Mouse (Mus musculus) spleen, adult 2 months (tissue): ENCODE data around the gene Csrp3. TPM values are rescaled to one million over a fixed set of nuclear protein-coding genes. Genes with fewer than 3 reads are reported as not detected.

Source experiments
- DNase-seq, 2 experiments: peaks; one replicate each; pipeline versions ENCODE4 v3.0.0 to v3.0.0-alpha.2; 2012 to 2021; ENCODE audit warnings: low spot score in 2 of 2, low read depth in 1 of 2
- H3K27ac ChIP-seq: fragments of 200-500 bp; 2 replicates; pipeline ENCODE4 v1.5.1; 2012; ENCODE audit warnings: low read length, inconsistent platforms; ENCODE audit not compliant: insufficient read depth
- H3K27me3 ChIP-seq: fragments of 200-500 bp; 2 replicates; pipeline ENCODE4 v1.6.1; 2012; ENCODE audit warnings: mild to moderate bottlenecking, moderate library complexity, low read length, inconsistent platforms; ENCODE audit not compliant: control insufficient read depth, insufficient read depth
- H3K36me3 ChIP-seq: fragments of 200-500 bp; 2 replicates; pipeline ENCODE4 v1.6.1; 2012; ENCODE audit warnings: mild to moderate bottlenecking, low read length, inconsistent platforms; ENCODE audit not compliant: control insufficient read depth, insufficient read depth
- H3K4me1 ChIP-seq: fragments of 200-500 bp; 2 replicates; pipeline ENCODE4 v1.6.1; 2011; ENCODE audit warnings: inconsistent platforms; ENCODE audit not compliant: control insufficient read depth, insufficient read depth, insufficient read length
- H3K4me3 ChIP-seq: fragments of 200-500 bp; 2 replicates; pipeline ENCODE4 v1.5.1; 2011; ENCODE audit warnings: mild to moderate bottlenecking, inconsistent platforms; ENCODE audit not compliant: insufficient read depth, insufficient read length; ENCODE audit errors: extremely low read depth
- CTCF ChIP-seq: fragments of 200-500 bp; IDR thresholded peaks from 2 replicates; pipeline ENCODE4 v1.5.1; 2011; ENCODE audit warnings: mild to moderate bottlenecking, inconsistent platforms; ENCODE audit not compliant: insufficient read depth, insufficient read length, insufficient replicate concordance; ENCODE audit errors: extremely low read depth
- POLR2A ChIP-seq: fragments of 200-500 bp; IDR thresholded peaks from 2 replicates; pipeline ENCODE4 v1.6.1; 2011; ENCODE audit warnings: low read depth, low read length, inconsistent platforms
- whole genome bisulfite sequencing: fragments of 180-500 bp; shearing (Covaris S2); methylation state at CpG from one replicate; pipeline ENCODE4 v1.1.7; 2018; 5-methylcytosine and 5-hydroxymethylcytosine counted together
- polyA plus RNA-seq: library from polyadenylated mRNA; depleted of rRNA; stranded (reverse); fragments of >200 nt; gene quantifications from 2 replicates; pipeline ENCODE4 v1.2.3, GENCODE M21; 2012

The Csrp3 gene
- polyA plus RNA-seq, 1 experiment: 0.07 TPM

GRCm38 (mm10) chr7:48880591-48881481, 33.0 kb upstream of the Csrp3 start:
- under 1% methylated on average over 77 of the region's 77 CpGs for WGBS
- Histone ChIP-seq H3K4me1 (peaks cover 4% of the 10 kb centered on the region), H3K4me3 (peak overlapping the region; percentile 63), H3K36me3 (no peaks in the 10 kb centered on the region), H3K27me3 (peaks cover 5% of the 10 kb centered on the region; the same call in 1 of the 2 replicates), H3K27ac (no peak overlapping the region)
- TF ChIP-seq POLR2A: no peak
- no peak for TF ChIP-seq CTCF
- DNase-seq: peak; percentile 86 to 94

GRCm38 (mm10) chr7:48879574-48879973, 31.7 kb upstream of the Csrp3 start:
- DNase-seq: no peak
- 53% methylated on average over 3 of the region's 3 CpGs for WGBS

DNA sequence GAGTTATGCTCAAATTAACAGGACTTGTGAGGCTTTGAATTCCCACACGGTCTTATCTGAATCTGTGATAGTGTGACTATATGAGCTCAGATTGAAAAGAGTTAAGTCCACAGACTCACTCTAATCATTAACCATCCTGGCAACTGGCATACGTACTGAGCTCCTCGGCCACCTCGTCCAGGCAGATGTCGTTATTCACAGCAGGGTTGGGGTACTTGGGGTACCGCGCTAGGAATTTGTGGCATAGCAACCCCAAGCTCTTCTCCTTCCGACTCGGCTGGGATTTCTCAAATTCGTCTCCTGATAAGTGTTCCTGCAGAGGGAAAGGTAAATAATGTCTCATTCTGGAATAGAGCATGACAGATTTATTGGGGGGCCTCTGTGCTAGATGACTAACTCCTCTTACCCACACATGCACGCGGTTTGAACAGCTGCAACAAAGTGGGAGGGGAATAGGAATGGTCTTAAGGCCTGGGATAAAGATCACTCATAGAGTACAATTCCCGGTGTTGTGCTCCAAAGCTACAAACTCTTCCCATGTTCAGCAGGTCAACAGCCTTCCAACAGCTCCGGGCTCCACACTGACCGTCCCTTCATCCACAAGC, 30.1 kb upstream of the Csrp3 start:
- no peak overlapping the region for H3K27ac ChIP-seq
- TF ChIP-seq POLR2A (no peak), CTCF (no peak)

More at GRCm38 (mm10) chr7:48879574-48879973, 31.7 kb upstream of the Csrp3 start:
- TF ChIP-seq POLR2A (no peak), CTCF (no peak)
- Histone ChIP-seq H3K4me1 (peaks cover 4% of the 10 kb centered on the region), H3K27ac (no peak overlapping the region), H3K36me3 (no peaks in the 10 kb centered on the region), H3K4me3 (no peak overlapping the region), H3K27me3 (peaks cover 5% of the 10 kb centered on the region; the same call in 1 of the 2 replicates)

DNA sequence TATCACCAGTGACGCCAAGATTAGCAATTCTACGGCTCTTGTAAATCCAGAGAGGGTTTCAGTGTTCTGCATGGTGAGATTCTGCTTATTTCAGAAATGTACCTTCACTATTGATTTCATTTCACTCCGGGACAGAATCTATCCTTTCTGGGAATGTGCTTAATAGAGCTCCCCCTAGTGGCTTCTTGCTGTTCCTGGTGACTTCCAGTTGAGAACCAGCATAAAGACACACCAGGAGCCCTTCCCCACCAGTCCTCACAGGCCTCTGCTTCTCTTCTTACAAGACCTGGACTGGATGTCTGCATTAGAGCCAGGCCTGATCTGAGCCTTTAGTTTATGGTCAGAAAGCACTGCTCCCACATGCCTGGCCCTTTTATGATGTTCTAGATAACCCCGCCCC, 28.7 kb upstream of the Csrp3 start:
- H3K27ac ChIP-seq: no peak overlapping the region
- 73% methylated on average over 4 of the region's 4 CpGs for WGBS
- H3K4me3 ChIP-seq: no peak overlapping the region
- peak in 1 of 2 experiments; percentile 22 for DNase-seq
- peaks cover 4% of the 10 kb centered on the region; the same call in 1 of the 2 replicates for H3K27me3 ChIP-seq
- H3K36me3 ChIP-seq: no peaks in the 10 kb centered on the region
- TF ChIP-seq POLR2A (no peak), CTCF (peak; percentile 19; the same call in 1 of the 2 replicates)
- no peaks in the 10 kb centered on the region; the same call in 1 of the 2 replicates for H3K4me1 ChIP-seq

More for the DNA sequence above, 30.1 kb upstream of the Csrp3 start:
- Histone ChIP-seq H3K4me1 (peaks cover 4% of the 10 kb centered on the region), H3K27me3 (peaks cover 5% of the 10 kb centered on the region; the same call in 1 of the 2 replicates), H3K36me3 (no peaks in the 10 kb centered on the region), H3K4me3 (no peak overlapping the region)
- 93% methylated on average over 15 of the region's 15 CpGs for WGBS
- DNase-seq: no peak

DNA sequence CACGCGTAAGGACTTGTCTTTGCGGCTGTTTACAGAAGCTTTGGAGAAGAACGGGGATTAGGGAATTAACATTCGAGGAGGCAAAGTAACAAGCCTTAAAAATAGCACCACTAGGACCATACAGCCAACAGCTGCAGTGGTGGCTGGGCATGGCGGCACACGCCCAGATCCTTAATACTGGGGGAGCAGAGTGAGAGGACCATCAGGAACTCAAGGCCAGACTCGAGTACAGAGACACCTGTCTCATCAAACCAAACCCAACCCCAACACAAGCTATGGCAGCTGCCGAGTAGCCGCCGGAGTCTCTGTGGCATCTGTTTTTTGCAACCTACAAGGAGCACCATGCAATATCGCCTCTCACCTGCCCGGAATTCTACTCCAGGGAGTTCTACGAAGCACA, 27.3 kb upstream of the Csrp3 start:
- Histone ChIP-seq H3K27ac (no peak overlapping the region), H3K36me3 (no peaks in the 10 kb centered on the region; the same call in 1 of the 2 replicates), H3K4me3 (no peak overlapping the region), H3K4me1 (no peaks in the 10 kb centered on the region), H3K27me3 (no peaks in the 10 kb centered on the region)
- no peak for DNase-seq
- WGBS: 97% methylated on average over 14 of the region's 14 CpGs
- TF ChIP-seq POLR2A (no peak), CTCF (no peak)

GRCm38 (mm10) chr7:48871292-48871691, 23.5 kb upstream of the Csrp3 start:
- Histone ChIP-seq H3K36me3 (peaks cover 2% of the 10 kb centered on the region; the same call in 1 of the 2 replicates), H3K27me3 (no peaks in the 10 kb centered on the region), H3K4me1 (no peaks in the 10 kb centered on the region), H3K4me3 (no peak overlapping the region), H3K27ac (no peak overlapping the region)
- WGBS: 86% methylated on average over 11 of the region's 11 CpGs
- no peak for DNase-seq
- no peak for TF ChIP-seq POLR2A
- TF ChIP-seq CTCF: no peak

DNA sequence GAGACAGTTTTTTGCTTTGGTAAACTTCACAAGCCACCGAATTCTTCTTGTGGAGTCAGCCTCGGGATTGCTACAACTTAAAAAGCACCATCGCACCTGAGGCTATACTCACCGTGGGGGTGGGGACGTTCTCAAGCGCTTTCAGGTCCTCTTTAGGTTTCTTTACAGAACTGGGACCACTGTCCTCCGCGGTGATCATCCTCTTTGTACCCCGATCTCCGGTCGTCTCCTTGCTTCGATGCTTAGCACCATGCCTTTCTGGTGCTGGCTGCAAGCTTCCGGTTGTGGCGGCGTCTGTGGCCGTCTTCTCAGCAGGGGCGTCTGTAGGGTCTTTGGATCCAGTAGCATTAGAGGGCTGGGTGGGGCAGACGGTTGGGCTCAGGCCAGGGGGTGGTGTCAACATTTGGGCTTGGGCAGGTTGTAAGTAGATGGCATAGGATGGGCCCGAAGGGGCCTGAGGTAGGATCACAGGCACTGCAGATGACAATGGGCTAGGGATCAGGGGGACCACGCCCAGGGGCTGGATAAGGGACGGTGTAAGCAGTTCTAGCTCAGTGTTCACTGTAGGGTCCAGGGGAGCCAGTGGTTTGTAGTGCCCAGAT, 22.8 kb upstream of the Csrp3 start:
- 95% methylated on average over 21 of the region's 21 CpGs for WGBS
- H3K4me1 ChIP-seq: 0 out of 2 replicates have a peak, but pooled peaks cover 1% of the 10 kb centered on the region
- TF ChIP-seq CTCF (no peak), POLR2A (no peak)

More for the DNA sequence above, 22.8 kb upstream of the Csrp3 start:
- Histone ChIP-seq H3K27me3 (no peaks in the 10 kb centered on the region), H3K27ac (no peak overlapping the region), H3K4me3 (no peak overlapping the region), H3K36me3 (peaks cover 2% of the 10 kb centered on the region; the same call in 1 of the 2 replicates)
- no peak for DNase-seq
